Mouse (Mus musculus) forebrain, postnatal 0 days (tissue): ENCODE results near the gene Cyp2u1. TPM values are rescaled to one million over a fixed set of nuclear protein-coding genes. Genes with fewer than 3 reads are reported as not detected.

Source experiments
- ATAC-seq: fragments of 200-750 bp; cut with Nextera tagmentation; 2 replicates; pipeline ENCODE4 v1.8.0; 2017; ENCODE audit warnings: mild to moderate bottlenecking, moderate library complexity
- DNase-seq: peaks from one replicate; pipeline ENCODE4 v3.0.0-alpha.2; 2015
- H3K27ac ChIP-seq: fragments of 300-500 bp; sonication (generic); 2 replicates; pipeline ENCODE4 v1.5.1; 2014; ENCODE audit warnings: low read depth, mild to moderate bottlenecking, antibody characterized with exemption, low read length, moderate library complexity, mixed read lengths
- H3K27me3 ChIP-seq: fragments of 300-500 bp; sonication (generic); 2 replicates; pipeline ENCODE4 v1.6.1; 2014; ENCODE audit warnings: mild to moderate bottlenecking, low read length, mixed read lengths; ENCODE audit not compliant: insufficient read depth
- H3K36me3 ChIP-seq: fragments of 300-500 bp; sonication (generic); 2 replicates; pipeline ENCODE4 v1.6.1; 2014; ENCODE audit warnings: mild to moderate bottlenecking, moderate library complexity; ENCODE audit not compliant: insufficient read depth
- H3K4me1 ChIP-seq: fragments of 300-500 bp; sonication (generic); 2 replicates; pipeline ENCODE4 v1.6.1; 2014; ENCODE audit warnings: antibody characterized with exemption; ENCODE audit not compliant: insufficient read depth
- H3K4me2 ChIP-seq: fragments of 300-500 bp; sonication (generic); 2 replicates; pipeline ENCODE4 v1.6.1; 2014; ENCODE audit warnings: low read depth, mild to moderate bottlenecking, moderate library complexity
- H3K4me3 ChIP-seq: fragments of 300-500 bp; sonication (generic); 2 replicates; pipeline ENCODE4 v1.5.1; 2014; ENCODE audit warnings: low read depth, low read length, mixed read lengths
- H3K9ac ChIP-seq: fragments of 300-500 bp; sonication (generic); 2 replicates; pipeline ENCODE4 v1.6.1; 2014; ENCODE audit warnings: mild to moderate bottlenecking
- H3K9me3 ChIP-seq: fragments of 300-500 bp; sonication (generic); 2 replicates; pipeline ENCODE4 v1.6.1; 2016; ENCODE audit warnings: low read length
- CTCF ChIP-seq: sonication (generic); IDR thresholded peaks from 2 replicates; pipeline ENCODE4 v1.5.1; 2016; ENCODE audit warnings: antibody characterized with exemption, control low read depth, low read depth
- WGBS: fragments of 180-500 bp; shearing (Covaris S2); extraction: QIAGEN DNeasy Blood & Tissue Kit; methylation state at CpG from one replicate; pipeline ENCODE4 v1.1.7; 2014; 5-methylcytosine and 5-hydroxymethylcytosine counted together
- polyA plus RNA-seq: library from polyadenylated mRNA; unstranded; fragments of >200 nt; fragmentation: Nextera tagmentation; extraction: Ambion mirVana; gene quantifications from 2 replicates; pipeline ENCODE4 v1.2.1, GENCODE M21; 2015
- total RNA-seq: library from RNA; depleted of rRNA; stranded (reverse); fragments of >200 nt; gene quantifications from 2 replicates; pipeline ENCODE4 v1.2.3, GENCODE M21; 2014; rRNA removed

Gene Cyp2u1
- total and polyA plus RNA-seq, 2 experiments from 2014 or later = 11.0 to 14.7 TPM

GRCm38 (mm10) chr3:131247447-131247846, 55.6 kb downstream of the Cyp2u1 start:
- Histone ChIP-seq H3K9me3 (no peaks in the 10 kb centered on the region), H3K4me3 (no peak overlapping the region), H3K27ac (no peak overlapping the region), H3K4me1 (no peaks in the 10 kb centered on the region), H3K4me2 (no peak overlapping the region), H3K27me3 (no peaks in the 10 kb centered on the region), H3K9ac (no peak overlapping the region), H3K36me3 (no peaks in the 10 kb centered on the region)
- WGBS = 89% methylated on average over 6 of the region's 6 CpGs
- DNase-seq (no peak), ATAC-seq (no peak)
- TF ChIP-seq CTCF = 0 out of 2 replicates have a peak, but pooled peaks have one; percentile 15

DNA sequence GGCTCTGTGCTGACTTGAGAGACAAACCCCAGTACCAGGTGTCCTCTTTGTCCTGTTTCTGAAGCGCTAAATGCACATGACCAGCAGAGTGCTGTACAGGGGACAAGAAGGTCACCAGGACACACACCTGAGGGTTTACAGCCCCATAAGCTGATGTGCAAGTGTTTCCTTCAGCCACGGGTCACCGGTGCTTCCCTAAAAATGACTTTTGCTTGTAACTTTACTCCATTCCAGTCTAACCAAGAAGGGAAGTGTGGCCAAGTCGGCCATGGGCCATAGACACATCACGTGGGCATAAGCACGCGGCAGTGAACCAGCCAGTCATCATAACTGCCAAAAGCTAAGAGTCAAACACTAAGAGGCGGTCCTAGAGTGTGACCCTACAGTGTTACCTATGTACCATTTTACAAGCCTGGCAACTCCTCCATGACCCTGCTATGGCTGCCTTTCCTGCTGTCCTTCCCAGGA, 56.4 kb downstream of the Cyp2u1 start:
- Histone ChIP-seq H3K36me3 (no peaks in the 10 kb centered on the region), H3K9me3 (no peaks in the 10 kb centered on the region), H3K9ac (no peak overlapping the region), H3K4me3 (no peak overlapping the region), H3K4me2 (no peak overlapping the region), H3K27me3 (no peaks in the 10 kb centered on the region), H3K4me1 (no peaks in the 10 kb centered on the region), H3K27ac (no peak overlapping the region)
- DNase-seq (no peak), ATAC-seq (no peak)
- 91% methylated on average over 8 of the region's 8 CpGs for WGBS
- no peak for TF ChIP-seq CTCF

- ATAC-seq = peak; percentile 78
- H3K9ac ChIP-seq = no peak overlapping the region
- TF ChIP-seq CTCF = peak; percentile 94
- WGBS = 57% methylated on average over 11 of the region's 11 CpGs
- no peak overlapping the region for H3K27ac ChIP-seq
- H3K4me1 ChIP-seq = no peaks in the 10 kb centered on the region
- H3K9me3 ChIP-seq = no peaks in the 10 kb centered on the region
- H3K36me3 ChIP-seq = no peaks in the 10 kb centered on the region
- H3K4me3 ChIP-seq = no peak overlapping the region
- H3K4me2 ChIP-seq = no peak overlapping the region
- DNase-seq = peak; percentile 89
- H3K27me3 ChIP-seq = no peaks in the 10 kb centered on the region
Measured at GRCm38 (mm10) chr3:131245766-131246578, 57.1 kb downstream of the Cyp2u1 start.

Other genes starting within 250 kb of the Cyp2u1 start
- gene Lef1, start 192.8 kb downstream of the Cyp2u1 start, total RNA-seq = 6.6 and 12.1 TPM in 2 replicates
- gene Lef1, start 192.8 kb downstream of the Cyp2u1 start, polyA plus RNA-seq = 9.3 and 15.3 TPM in 2 replicates
- gene Hadh, start 31.1 kb downstream of the Cyp2u1 start, total RNA-seq = 14.0 and 21.0 TPM in 2 replicates
- 30.3 and 33.0 TPM in 2 replicates for gene Hadh, start 31.1 kb downstream of the Cyp2u1 start, polyA plus RNA-seq
- gene Sgms2, start 188.2 kb upstream of the Cyp2u1 start, total RNA-seq = 1.1 and 4.4 TPM in 2 replicates
- 0.72 and 2.1 TPM in 2 replicates for gene Sgms2, start 188.2 kb upstream of the Cyp2u1 start, polyA plus RNA-seq